Mouse (Mus musculus) adrenal gland (tissue): ENCODE data around the gene S100a14.

Experiments used
- intact Hi-C: fragments of 180-260 bp; cut with DNase I; formaldehyde crosslinking; loops from one replicate; pipeline ENCODE4 v1.15.1; 2025

Gene S100a14

GRCm38 (mm10) chr3:90517711-90518110 lies 8.9 kb upstream of the S100a14 start:
- intact Hi-C loops: no loop called here

GRCm38 (mm10) chr3:90525421-90525820 lies 1.2 kb upstream of the S100a14 start:
- intact Hi-C loops: loop anchor here (2.0 to 5.0 kb wide), 2 partner anchors 57 to 91 kb away; no protein-coding TSS in a partner anchor

GRCm38 (mm10) chr3:90526076-90526475 lies 580 bp upstream of the S100a14 start:
- intact Hi-C loops: loop anchor here (5.0 kb wide), 1 partner anchor 56 kb away; no protein-coding TSS in a partner anchor

- intact Hi-C loops: loop anchor here (5.0 kb wide), 1 partner anchor 55 kb away; no protein-coding TSS in a partner anchor
These were observed 726 bp downstream of the S100a14 start for GRCm38 (mm10) chr3:90527291-90527873.

GRCm38 (mm10) chr3:90531713-90532112 lies 5.1 kb downstream of the S100a14 start:
- intact Hi-C loops: no loop called here

- intact Hi-C loops: no loop called here
These were observed 8.8 kb downstream of the S100a14 start for GRCm38 (mm10) chr3:90535446-90535845.

GRCm38 (mm10) chr3:90537141-90537904 lies 10.7 kb downstream of the S100a14 start, which contains the start of gene S100a16:
Gene S100a16 (plus strand): TSS chr3:90537254.
- intact Hi-C loops: no loop called here

- intact Hi-C loops: no loop called here
These were observed 11.2 kb downstream of the S100a14 start for GRCm38 (mm10) chr3:90537905-90538296.

- intact Hi-C loops: no loop called here
These were observed 14.2 kb downstream of the S100a14 start for GRCm38 (mm10) chr3:90540904-90541303.

GRCm38 (mm10) chr3:90549676-90550420 lies 23.2 kb downstream of the S100a14 start:
- intact Hi-C loops: no loop called here

GRCm38 (mm10) chr3:90550421-90550790 lies 23.8 kb downstream of the S100a14 start:
- intact Hi-C loops: no loop called here

GRCm38 (mm10) chr3:90552231-90552630 lies 25.6 kb downstream of the S100a14 start:
- intact Hi-C loops: no loop called here

GRCm38 (mm10) chr3:90555954-90556353 lies 29.3 kb downstream of the S100a14 start:
- intact Hi-C loops: no loop called here

GRCm38 (mm10) chr3:90560008-90560628 lies 33.5 kb downstream of the S100a14 start, which contains the start of gene S100a3:
Gene S100a3 (plus strand): TSS chr3:90560578.
- intact Hi-C loops: no loop called here

- intact Hi-C loops: no loop called here
These were observed 48.0 kb downstream of the S100a14 start for GRCm38 (mm10) chr3:90574691-90575090.

GRCm38 (mm10) chr3:90575320-90575719 lies 48.7 kb downstream of the S100a14 start:
- intact Hi-C loops: no loop called here

GRCm38 (mm10) chr3:90576351-90577001 lies 49.8 kb downstream of the S100a14 start:
- intact Hi-C loops: no loop called here
